Mouse (Mus musculus): ENCODE results near the gene Gemin5. TPM values are rescaled to one million over a fixed set of nuclear protein-coding genes. Genes with fewer than 3 reads are reported as not detected.

Gemin5 gene
- polyA plus RNA-seq, 1 experiment from 2014 or later, result 5.3 TPM

GRCm38 (mm10) chr11:58081716-58082115, 86.6 kb downstream of the Gemin5 start:
- ATAC-seq, result no peak
- Histone ChIP-seq H3K9ac (replicated peaks) (no peak overlapping the region), H3K4me2 (ENCODE audit: low read depth, low read length) (no peak overlapping the region), H3K36me3 (replicated peaks; ENCODE audit: insufficient read depth, low read length) (no peaks in the 10 kb centered on the region), H3K9me3 (ENCODE audit: low read length) (no peaks in the 10 kb centered on the region), H3K4me1 (ENCODE audit: insufficient read depth) (no peaks in the 10 kb centered on the region), H3K4me3 (ENCODE audit: low read depth, low read length) (no peak overlapping the region), H3K27ac (ENCODE audit: low read depth) (no peak overlapping the region), H3K27me3 (ENCODE audit: insufficient read depth, low read length) (no peaks in the 10 kb centered on the region)
- 70% methylated on average over 6 of the region's 6 CpGs for WGBS (ENCODE audit: insufficient replicate concordance)
- no peak for DNase-seq
- no peak for TF ChIP-seq EP300 (IDR thresholded peaks at IDR 0.05; ENCODE audit: low read depth)
- TF ChIP-seq CTCF (IDR thresholded peaks at IDR 0.05; ENCODE audit: low read depth), result no peak

DNA sequence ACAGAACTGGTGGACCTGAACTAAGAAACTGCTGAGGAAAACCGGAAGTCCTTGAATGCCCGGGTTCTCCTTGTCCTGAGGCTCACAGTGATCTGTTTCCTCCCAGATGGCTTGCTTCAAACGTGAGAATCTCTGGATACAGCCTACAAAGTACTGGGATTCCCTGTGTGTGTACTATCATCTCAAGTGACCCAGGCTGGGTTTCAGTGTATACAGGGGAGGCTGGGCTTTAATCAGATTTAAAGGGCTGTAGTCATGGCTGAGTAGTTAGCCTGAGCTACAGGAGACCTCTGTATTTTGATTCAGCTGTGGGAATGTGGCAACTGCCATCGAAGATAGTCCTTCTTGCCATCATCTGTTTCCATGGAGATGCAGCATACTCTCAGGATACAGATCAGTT, 91.1 kb downstream of the Gemin5 start:
- no peak for DNase-seq
- WGBS (ENCODE audit: insufficient replicate concordance), result 67% methylated on average over 4 of the region's 4 CpGs
- no peak for ATAC-seq

DNA sequence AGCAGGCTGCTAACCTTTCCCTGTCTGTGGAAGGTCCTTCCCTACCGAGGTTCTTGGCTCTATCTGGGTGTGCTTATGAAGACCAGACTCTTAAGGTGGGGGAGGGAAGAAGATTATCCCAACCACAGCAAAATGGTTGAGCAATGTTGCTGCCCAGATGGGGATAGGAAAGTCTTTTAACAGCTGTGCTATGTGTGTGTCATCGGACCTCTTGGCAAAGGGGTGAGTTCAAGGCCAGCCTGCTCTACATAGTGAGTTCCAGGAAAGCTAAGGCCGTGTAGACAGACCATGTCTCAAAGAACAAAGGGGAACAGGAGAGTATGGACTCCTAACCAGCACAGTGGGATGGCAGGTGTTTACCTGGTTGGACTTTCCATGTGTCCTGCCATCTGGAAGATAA, 95.4 kb downstream of the Gemin5 start:
- 71% methylated on average over 3 of the region's 3 CpGs for WGBS (ENCODE audit: insufficient replicate concordance)
- ATAC-seq, result no peak
- no peaks in the 10 kb centered on the region for H3K36me3 ChIP-seq (replicated peaks; ENCODE audit: insufficient read depth, low read length)

More for the DNA sequence above, 91.1 kb downstream of the Gemin5 start:
- no peaks in the 10 kb centered on the region for H3K27me3 ChIP-seq (ENCODE audit: insufficient read depth, low read length)
- no peaks in the 10 kb centered on the region for H3K9me3 ChIP-seq (ENCODE audit: low read length)
- TF ChIP-seq EP300 (IDR thresholded peaks at IDR 0.05; ENCODE audit: low read depth) (no peak), CTCF (IDR thresholded peaks at IDR 0.05; ENCODE audit: low read depth) (no peak)
- H3K9ac ChIP-seq (replicated peaks), result no peak overlapping the region
- no peaks in the 10 kb centered on the region for H3K36me3 ChIP-seq (replicated peaks; ENCODE audit: insufficient read depth, low read length)
- H3K4me3 ChIP-seq (ENCODE audit: low read depth, low read length), result no peak overlapping the region
- H3K4me1 ChIP-seq (ENCODE audit: insufficient read depth), result no peaks in the 10 kb centered on the region
- H3K4me2 ChIP-seq (ENCODE audit: low read depth, low read length), result no peak overlapping the region
- no peak overlapping the region for H3K27ac ChIP-seq (ENCODE audit: low read depth)

More for the DNA sequence above, 95.4 kb downstream of the Gemin5 start:
- no peaks in the 10 kb centered on the region for H3K4me1 ChIP-seq (ENCODE audit: insufficient read depth)
- H3K9me3 ChIP-seq (ENCODE audit: low read length), result no peaks in the 10 kb centered on the region
- no peaks in the 10 kb centered on the region for H3K27me3 ChIP-seq (ENCODE audit: insufficient read depth, low read length)
- no peak overlapping the region for H3K27ac ChIP-seq (ENCODE audit: low read depth)
- H3K4me2 ChIP-seq (ENCODE audit: low read depth, low read length), result no peak overlapping the region
- DNase-seq, result no peak
- no peak overlapping the region for H3K9ac ChIP-seq (replicated peaks)
- H3K4me3 ChIP-seq (ENCODE audit: low read depth, low read length), result no peak overlapping the region
- TF ChIP-seq CTCF (IDR thresholded peaks at IDR 0.05; ENCODE audit: low read depth) (no peak), EP300 (IDR thresholded peaks at IDR 0.05; ENCODE audit: low read depth) (no peak)

Other genes starting within 250 kb of the Gemin5 start
- gene Larp1, start 159.5 kb downstream of the Gemin5 start, polyA plus RNA-seq (2015; fragmentation: Nextera tagmentation; extraction: Ambion mirVana), result 10.8 and 11.0 TPM in 2 replicates
- gene Gm12248, start 75.4 kb downstream of the Gemin5 start, polyA plus RNA-seq (2015; fragmentation: Nextera tagmentation; extraction: Ambion mirVana), result not detected in 2 replicates
- 24.3 and 26.2 TPM in 2 replicates for gene Cnot8, start 64.4 kb downstream of the Gemin5 start, polyA plus RNA-seq (2015; fragmentation: Nextera tagmentation; extraction: Ambion mirVana)
- gene Mrpl22, start 3.1 kb upstream of the Gemin5 start, polyA plus RNA-seq (2015; fragmentation: Nextera tagmentation; extraction: Ambion mirVana), result 87.7 and 87.9 TPM in 2 replicates
- 42.4 and 43.7 TPM in 2 replicates for gene Igtp, start 31.0 kb upstream of the Gemin5 start, polyA plus RNA-seq (2015; fragmentation: Nextera tagmentation; extraction: Ambion mirVana)
- gene Irgm2, start 31.1 kb upstream of the Gemin5 start, polyA plus RNA-seq (2015; fragmentation: Nextera tagmentation; extraction: Ambion mirVana), result 17.2 and 18.2 TPM in 2 replicates
- 4.9 and 7.0 TPM in 2 replicates for gene 4930438A08Rik, start 106.3 kb upstream of the Gemin5 start, polyA plus RNA-seq (2015; fragmentation: Nextera tagmentation; extraction: Ambion mirVana)
- 3.3 and 4.0 TPM in 2 replicates for gene Zfp692, start 138.5 kb upstream of the Gemin5 start, polyA plus RNA-seq (2015; fragmentation: Nextera tagmentation; extraction: Ambion mirVana)
- 44.4 and 46.2 TPM in 2 replicates for gene Zfp672, start 161.8 kb upstream of the Gemin5 start, polyA plus RNA-seq (2015; fragmentation: Nextera tagmentation; extraction: Ambion mirVana)
- 10.5 and 11.0 TPM in 2 replicates for gene Sh3bp5l, start 162.2 kb upstream of the Gemin5 start, polyA plus RNA-seq (2015; fragmentation: Nextera tagmentation; extraction: Ambion mirVana)
- not detected in 2 replicates for gene Lypd8, start 210.5 kb upstream of the Gemin5 start, polyA plus RNA-seq (2015; fragmentation: Nextera tagmentation; extraction: Ambion mirVana)